Mouse (Mus musculus) midbrain, embryonic 12.5 days (tissue): ENCODE measurements around the gene Flad1. TPM values are rescaled to one million over a fixed set of nuclear protein-coding genes. Genes with fewer than 3 reads are reported as not detected.
A peak's percentile ranks its signal among the peaks of the same experiment; 100 is the strongest.

Experiments
- ATAC-seq: fragments of 200-750 bp; cut with Nextera tagmentation; 2 replicates; pipeline ENCODE4 v1.8.0; 2017; ENCODE audit warnings: low read depth, moderate TSS enrichment, moderate library complexity; ENCODE audit not compliant: low FRiP score
- H3K27ac ChIP-seq: fragments of 300-500 bp; sonication (generic); replicated peaks from 2 replicates; pipeline ENCODE4 v1.5.1; 2016; ENCODE audit warnings: mild to moderate bottlenecking
- H3K27me3 ChIP-seq: fragments of 300-500 bp; sonication (generic); 2 replicates; pipeline ENCODE4 v1.6.1; 2016; ENCODE audit warnings: mild to moderate bottlenecking
- H3K36me3 ChIP-seq: fragments of 300-500 bp; sonication (generic); 2 replicates; pipeline ENCODE4 v1.6.1; 2016
- H3K4me1 ChIP-seq: fragments of 300-500 bp; sonication (generic); 2 replicates; pipeline ENCODE4 v1.6.1; 2016
- H3K4me2 ChIP-seq: fragments of 300-500 bp; sonication (generic); replicated peaks from 2 replicates; pipeline ENCODE4 v1.6.1; 2016; ENCODE audit warnings: mild to moderate bottlenecking, moderate library complexity
- H3K4me3 ChIP-seq: fragments of 300-500 bp; sonication (generic); 2 replicates; pipeline ENCODE4 v1.5.1; 2016; ENCODE audit warnings: mild to moderate bottlenecking
- H3K9ac ChIP-seq: fragments of 300-500 bp; sonication (generic); replicated peaks from 2 replicates; pipeline ENCODE4 v1.6.1; 2016; ENCODE audit warnings: mild to moderate bottlenecking, moderate library complexity
- H3K9me3 ChIP-seq: fragments of 300-500 bp; sonication (generic); 2 replicates; pipeline ENCODE4 v1.6.1; 2016; ENCODE audit warnings: mild to moderate bottlenecking
- WGBS: fragments of 180-500 bp; shearing (Covaris S2); methylation state at CpG from one replicate; pipeline ENCODE4 v1.1.7; 2016; 5-methylcytosine and 5-hydroxymethylcytosine counted together
- polyA plus RNA-seq: library from polyadenylated mRNA; unstranded; fragments of >200 nt; fragmentation: Nextera tagmentation; extraction: Ambion mirVana; gene quantifications from 2 replicates; pipeline ENCODE4 v1.2.1, GENCODE M21; 2016

Gene Flad1
- polyA plus RNA-seq, 1 experiment from 2014 or later, result 34.4 TPM

- no peaks in the 10 kb centered on the region for H3K9me3 ChIP-seq
- H3K36me3 ChIP-seq, result peaks cover 18% of the 10 kb centered on the region
- peak overlapping the region; percentile 48 for H3K4me2 ChIP-seq
- H3K4me1 ChIP-seq, result peaks cover 32% of the 10 kb centered on the region
- H3K9ac ChIP-seq, result peak overlapping the region; percentile 54; the same call in 1 of the 2 replicates
- WGBS, result 77% methylated on average over 6 of the region's 6 CpGs
- no peaks in the 10 kb centered on the region for H3K27me3 ChIP-seq
- no peak for ATAC-seq
- peak overlapping the region; percentile 35 for H3K4me3 ChIP-seq
- H3K27ac ChIP-seq, result no peak overlapping the region
Measured at GRCm38 (mm10) chr3:89422556-89423205, 11.0 kb upstream of the Flad1 start.

- no peak for ATAC-seq
- peak overlapping the region; percentile 35 for H3K4me3 ChIP-seq
- H3K27me3 ChIP-seq, result no peaks in the 10 kb centered on the region
- H3K9me3 ChIP-seq, result no peaks in the 10 kb centered on the region
- H3K4me2 ChIP-seq, result peak overlapping the region; percentile 48
- 0 out of 2 replicates have a peak overlapping the region, but pooled peaks have one; percentile 26 for H3K27ac ChIP-seq
- peaks cover 11% of the 10 kb centered on the region for H3K36me3 ChIP-seq
- H3K9ac ChIP-seq, result peak overlapping the region; percentile 54
- H3K4me1 ChIP-seq, result peaks cover 38% of the 10 kb centered on the region
- WGBS, result 7% methylated on average over 22 of the region's 22 CpGs
Measured at GRCm38 (mm10) chr3:89421810-89422473, 10.3 kb upstream of the Flad1 start.

GRCm38 (mm10) chr3:89421002-89421774 lies 9.5 kb upstream of the Flad1 start:
- peak overlapping the region; percentile 54; the same call in 1 of the 2 replicates for H3K9ac ChIP-seq
- 2% methylated on average over 11 of the region's 11 CpGs for WGBS
- peaks cover 13% of the 10 kb centered on the region for H3K36me3 ChIP-seq
- peak; percentile 21; the same call in 1 of the 2 replicates for ATAC-seq
- H3K27me3 ChIP-seq, result no peaks in the 10 kb centered on the region
- peak overlapping the region; percentile 48 for H3K4me2 ChIP-seq
- no peaks in the 10 kb centered on the region for H3K9me3 ChIP-seq
- 0 out of 2 replicates have a peak overlapping the region, but pooled peaks have one; percentile 26 for H3K27ac ChIP-seq
- H3K4me1 ChIP-seq, result peaks cover 42% of the 10 kb centered on the region
- H3K4me3 ChIP-seq, result peak overlapping the region; percentile 35

- H3K9ac ChIP-seq, result no peak overlapping the region
- ATAC-seq, result no peak
- H3K27me3 ChIP-seq, result no peaks in the 10 kb centered on the region
- no peaks in the 10 kb centered on the region for H3K9me3 ChIP-seq
- 78% methylated on average over 2 of the region's 2 CpGs for WGBS
- no peak overlapping the region for H3K4me3 ChIP-seq
- peaks cover 21% of the 10 kb centered on the region for H3K36me3 ChIP-seq
- peaks cover 42% of the 10 kb centered on the region for H3K4me1 ChIP-seq
- peak overlapping the region; percentile 48; the same call in 1 of the 2 replicates for H3K4me2 ChIP-seq
- H3K27ac ChIP-seq, result no peak overlapping the region
Measured at GRCm38 (mm10) chr3:89420421-89420820, 8.8 kb upstream of the Flad1 start.

- Histone ChIP-seq H3K4me3 (peak overlapping the region; percentile 65), H3K27me3 (no peaks in the 10 kb centered on the region), H3K4me1 (peaks cover 42% of the 10 kb centered on the region), H3K9ac (peak overlapping the region; percentile 71; the same call in 1 of the 2 replicates), H3K36me3 (peaks cover 21% of the 10 kb centered on the region), H3K27ac (peak overlapping the region; percentile 87; the same call in 1 of the 2 replicates), H3K9me3 (no peaks in the 10 kb centered on the region), H3K4me2 (peak overlapping the region; percentile 94)
- no peak for ATAC-seq
- 42% methylated on average over 3 of the region's 3 CpGs for WGBS
Measured at GRCm38 (mm10) chr3:89419981-89420380, 8.3 kb upstream of the Flad1 start.

- Histone ChIP-seq H3K4me1 (peaks cover 42% of the 10 kb centered on the region), H3K4me3 (peak overlapping the region; percentile 65), H3K9me3 (no peaks in the 10 kb centered on the region), H3K9ac (peak overlapping the region; percentile 71), H3K4me2 (peak overlapping the region; percentile 94), H3K36me3 (peaks cover 21% of the 10 kb centered on the region), H3K27ac (peak overlapping the region; percentile 87), H3K27me3 (no peaks in the 10 kb centered on the region)
- no peak for ATAC-seq
- WGBS, result 5% methylated on average over 9 of the region's 9 CpGs
Measured at GRCm38 (mm10) chr3:89419571-89419970, 7.9 kb upstream of the Flad1 start.

GRCm38 (mm10) chr3:89418861-89419250 lies 7.2 kb upstream of the Flad1 start:
- H3K36me3 ChIP-seq, result peaks cover 27% of the 10 kb centered on the region
- peak; percentile 27; the same call in 1 of the 2 replicates for ATAC-seq
- H3K27me3 ChIP-seq, result no peaks in the 10 kb centered on the region
- peak overlapping the region; percentile 65 for H3K4me3 ChIP-seq
- peak overlapping the region; percentile 94 for H3K4me2 ChIP-seq
- peaks cover 42% of the 10 kb centered on the region for H3K4me1 ChIP-seq
- H3K27ac ChIP-seq, result peak overlapping the region; percentile 87
- WGBS, result 0% methylated on average over 16 of the region's 16 CpGs
- H3K9me3 ChIP-seq, result no peaks in the 10 kb centered on the region
- H3K9ac ChIP-seq, result peak overlapping the region; percentile 71

- peak; percentile 96 for ATAC-seq
- under 1% methylated on average over 39 of the region's 39 CpGs for WGBS
- no peaks in the 10 kb centered on the region for H3K9me3 ChIP-seq
- peak within 1 kb of the TSS; percentile 65 for H3K4me3 ChIP-seq
- H3K4me2 ChIP-seq, result peak within 1 kb of the TSS; percentile 94
- peak within 1 kb of the TSS; percentile 71 for H3K9ac ChIP-seq
- H3K36me3 ChIP-seq, result peaks cover 28% of the 10 kb centered on the region
- no peaks in the 10 kb centered on the region for H3K27me3 ChIP-seq
- peaks cover 42% of the 10 kb centered on the region for H3K4me1 ChIP-seq
- H3K27ac ChIP-seq, result peak within 1 kb of the TSS; percentile 87
Measured at GRCm38 (mm10) chr3:89418170-89418860, 6.6 kb upstream of the Flad1 start, which contains the start of the genes Cks1b and Shc1. Gene Cks1b (minus strand): TSS chr3:89418383. Gene Shc1 (plus strand): TSS chr3:89418443.

- Histone ChIP-seq H3K4me2 (peak overlapping the region; percentile 94), H3K36me3 (peaks cover 28% of the 10 kb centered on the region), H3K27ac (peak overlapping the region; percentile 87), H3K4me3 (peak overlapping the region; percentile 65), H3K4me1 (peaks cover 42% of the 10 kb centered on the region), H3K9ac (peak overlapping the region; percentile 62), H3K9me3 (no peaks in the 10 kb centered on the region), H3K27me3 (no peaks in the 10 kb centered on the region)
- ATAC-seq, result peak; percentile 47
- WGBS, result 0% methylated on average over 20 of the region's 20 CpGs
Measured at GRCm38 (mm10) chr3:89417840-89418169, 6.1 kb upstream of the Flad1 start.

- peak overlapping the region; percentile 94 for H3K4me2 ChIP-seq
- peaks cover 28% of the 10 kb centered on the region for H3K36me3 ChIP-seq
- 25% methylated on average over 2 of the region's 2 CpGs for WGBS
- peaks cover 36% of the 10 kb centered on the region for H3K4me1 ChIP-seq
- no peaks in the 10 kb centered on the region for H3K9me3 ChIP-seq
- peak overlapping the region; percentile 65 for H3K4me3 ChIP-seq
- H3K27me3 ChIP-seq, result no peaks in the 10 kb centered on the region
- ATAC-seq, result no peak
- H3K9ac ChIP-seq, result peak overlapping the region; percentile 62
- peak overlapping the region; percentile 87 for H3K27ac ChIP-seq
Measured at GRCm38 (mm10) chr3:89417131-89417530, 5.5 kb upstream of the Flad1 start.

GRCm38 (mm10) chr3:89416158-89416557 lies 4.5 kb upstream of the Flad1 start:
- Histone ChIP-seq H3K4me2 (no peak overlapping the region), H3K36me3 (peaks cover 28% of the 10 kb centered on the region), H3K27ac (no peak overlapping the region), H3K4me3 (no peak overlapping the region), H3K9ac (no peak overlapping the region), H3K27me3 (no peaks in the 10 kb centered on the region), H3K4me1 (peaks cover 28% of the 10 kb centered on the region), H3K9me3 (no peaks in the 10 kb centered on the region)
- no peak for ATAC-seq
- WGBS, result 96% methylated on average over 8 of the region's 8 CpGs
